Mouse (Mus musculus): Measurements from ENCODE around the gene Zfp777.

- TF ChIP-seq CTCF (IDR thresholded peaks at IDR 0.05) (no peak), EP300 (IDR thresholded peaks at IDR 0.05) (no peak)
These were observed 23.7 kb downstream of the Zfp777 start for GRCm38 (mm10) chr6:48024994-48025345.
